Mouse (Mus musculus) left cerebral cortex, postnatal 4 days (tissue): ENCODE data around the gene Dab2. TPM values are rescaled to one million over a fixed set of nuclear protein-coding genes. Genes with fewer than 3 reads are reported as not detected.

ENCODE experiments used
- DNase-seq: peaks from one replicate; pipeline ENCODE4 v3.0.0-alpha.2; 2022
- intact Hi-C: fragments of 180-260 bp; cut with DNase I; formaldehyde crosslinking; loops from one replicate; pipeline ENCODE4 v1.15.1; 2025
- total RNA-seq, 2 experiments: library from RNA; stranded (reverse); gene quantifications; 2 replicates each; pipeline ENCODE4 v1.2.3; 2021

The Dab2 gene
- total RNA-seq, result 10 to 100 TPM; 35.6 to 37.3 TPM

- no peak for DNase-seq
- intact Hi-C loops, result no loop called here
Observed at GRCm38 (mm10) chr15:6299554-6299953, at the start of gene Dab2. Gene Dab2 (plus strand): TSS chr15:6299788.

- intact Hi-C loops, result no loop called here
- no peak for DNase-seq
Observed at GRCm38 (mm10) chr15:6253471-6253870, 46.1 kb upstream of the Dab2 start.

- intact Hi-C loops, result no loop called here
Observed at GRCm38 (mm10) chr15:6254383-6254782, 45.2 kb upstream of the Dab2 start.

GRCm38 (mm10) chr15:6257049-6257448, 42.5 kb upstream of the Dab2 start:
- DNase-seq, result no peak
- intact Hi-C loops, result no loop called here

More at GRCm38 (mm10) chr15:6254383-6254782, 45.2 kb upstream of the Dab2 start:
- DNase-seq, result no peak

- intact Hi-C loops, result no loop called here
- DNase-seq, result no peak
Observed at GRCm38 (mm10) chr15:6259957-6260740, 39.4 kb upstream of the Dab2 start.

GRCm38 (mm10) chr15:6260741-6261430, 38.7 kb upstream of the Dab2 start:
- DNase-seq, result no peak
- intact Hi-C loops, result no loop called here

- intact Hi-C loops, result no loop called here
Observed at GRCm38 (mm10) chr15:6267147-6267758, 32.3 kb upstream of the Dab2 start.

GRCm38 (mm10) chr15:6278606-6279468, 20.8 kb upstream of the Dab2 start:
- no peak for DNase-seq
- intact Hi-C loops, result no loop called here

More at GRCm38 (mm10) chr15:6267147-6267758, 32.3 kb upstream of the Dab2 start:
- no peak for DNase-seq

GRCm38 (mm10) chr15:6280021-6280451, 19.6 kb upstream of the Dab2 start:
- DNase-seq, result peak; percentile 3
- intact Hi-C loops, result no loop called here

- intact Hi-C loops, result no loop called here
- no peak for DNase-seq
Observed at GRCm38 (mm10) chr15:6283249-6283648, 16.3 kb upstream of the Dab2 start.

- DNase-seq, result no peak
- intact Hi-C loops, result no loop called here
Observed at GRCm38 (mm10) chr15:6296071-6296470, 3.5 kb upstream of the Dab2 start.

GRCm38 (mm10) chr15:6298726-6299125, 862 bp upstream of the Dab2 start:
- intact Hi-C loops, result no loop called here
- no peak for DNase-seq

GRCm38 (mm10) chr15:6302219-6302618, 2.6 kb downstream of the Dab2 start:
- intact Hi-C loops, result no loop called here

GRCm38 (mm10) chr15:6303822-6304221, 4.2 kb downstream of the Dab2 start:
- no peak for DNase-seq
- intact Hi-C loops, result no loop called here

More at GRCm38 (mm10) chr15:6302219-6302618, 2.6 kb downstream of the Dab2 start:
- DNase-seq, result no peak

GRCm38 (mm10) chr15:6309633-6310032, 10.0 kb downstream of the Dab2 start:
- DNase-seq, result no peak
- intact Hi-C loops, result no loop called here

GRCm38 (mm10) chr15:6310417-6310816, 10.8 kb downstream of the Dab2 start:
- DNase-seq, result no peak
- intact Hi-C loops, result no loop called here

- DNase-seq, result no peak
- intact Hi-C loops, result no loop called here
Observed at GRCm38 (mm10) chr15:6312396-6312795, 12.8 kb downstream of the Dab2 start.

- no peak for DNase-seq
- intact Hi-C loops, result no loop called here
Observed at GRCm38 (mm10) chr15:6319352-6319751, 19.8 kb downstream of the Dab2 start.

GRCm38 (mm10) chr15:6320501-6320900, 20.9 kb downstream of the Dab2 start:
- intact Hi-C loops, result no loop called here
- no peak for DNase-seq

- intact Hi-C loops, result no loop called here
Observed at GRCm38 (mm10) chr15:6321263-6321662, 21.7 kb downstream of the Dab2 start.

GRCm38 (mm10) chr15:6322311-6322710, 22.7 kb downstream of the Dab2 start:
- DNase-seq, result no peak
- intact Hi-C loops, result no loop called here

More at GRCm38 (mm10) chr15:6321263-6321662, 21.7 kb downstream of the Dab2 start:
- no peak for DNase-seq
